22 mouse cellular contexts compared by ENCODE assay signal in the genomic region with DNA sequence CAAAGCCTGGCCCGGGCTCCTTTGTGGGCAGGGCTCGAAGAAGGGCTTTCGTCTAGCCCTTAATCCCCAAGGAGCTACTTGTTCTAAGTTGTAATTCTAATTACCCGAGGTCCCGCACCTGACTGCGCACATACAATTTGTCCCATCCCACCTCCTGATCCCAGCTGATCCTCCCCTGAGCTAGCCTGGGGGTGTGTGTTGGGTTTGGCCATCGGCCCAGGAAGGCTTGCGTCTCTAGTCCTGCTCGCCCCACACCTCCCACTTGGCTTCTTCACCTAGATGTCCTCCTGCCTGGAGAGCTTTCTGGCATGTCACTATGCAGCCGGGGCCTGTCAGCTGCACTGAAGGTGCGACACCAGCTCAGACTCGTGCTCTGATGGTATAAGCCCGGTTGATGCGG. TPM values are rescaled to one million over a fixed set of nuclear protein-coding genes. Genes with fewer than 3 reads are reported as not detected.
DNase-seq lines count a peak whose midpoint lies in the region; ATAC-seq lines count a peak whose summit lies in the region.
"Had no signal": no experiment of that assay in that cellular context is flagged by ENCODE, and none has a peak within 500 bp of the region (broad histone marks: within the 10 kb centered on the region; RNA-seq: fewer than 3 reads in every experiment).

No protein-coding gene starts in this region.

- no peak for ATAC-seq in kidney, embryonic 16.5 days (ENCODE audit: low FRiP score, low TSS enrichment)
- ATAC-seq: forebrain, embryonic 13.5 days; forebrain, embryonic 15.5 days had no signal

- no peak overlapping the region for H3K4me3 ChIP-seq in kidney, embryonic 16.5 days (ENCODE audit: low read length)
- H3K4me3 ChIP-seq: embryonic facial prominence, embryonic 13.5 days; embryonic facial prominence, embryonic 15.5 days; erythroblast, embryonic 14.5 days; forebrain, embryonic 13.5 days; forebrain, embryonic 15.5 days had no signal

- no peak overlapping the region for H3K27ac ChIP-seq in kidney, embryonic 16.5 days (ENCODE audit: low read length)
- H3K27ac ChIP-seq: embryonic facial prominence, embryonic 13.5 days; embryonic facial prominence, embryonic 15.5 days; forebrain, embryonic 13.5 days; forebrain, embryonic 15.5 days had no signal

- H3K9me3 ChIP-seq in kidney, embryonic 16.5 days (ENCODE audit: low read length), result no peaks in the 10 kb centered on the region
- H3K9me3 ChIP-seq: embryonic facial prominence, embryonic 13.5 days; embryonic facial prominence, embryonic 15.5 days; forebrain, embryonic 13.5 days; forebrain, embryonic 15.5 days had no signal

- H3K9ac ChIP-seq in kidney, embryonic 16.5 days (replicated peaks; ENCODE audit: low read length), result no peak overlapping the region
- H3K9ac ChIP-seq: embryonic facial prominence, embryonic 13.5 days; embryonic facial prominence, embryonic 15.5 days; forebrain, embryonic 13.5 days; forebrain, embryonic 15.5 days had no signal

- no peaks in the 10 kb centered on the region for H3K4me1 ChIP-seq in kidney, embryonic 16.5 days (ENCODE audit: insufficient read depth, low read length)
- H3K4me1 ChIP-seq: embryonic facial prominence, embryonic 13.5 days; embryonic facial prominence, embryonic 15.5 days; forebrain, embryonic 13.5 days; forebrain, embryonic 15.5 days had no signal

- 75% methylated on average over 14 of the region's 14 CpGs for WGBS in kidney, embryonic 16.5 days

- DNase-seq in kidney, adult 18-20 months, result peak; percentile 36
- DNase-seq in kidney, postnatal 4 days, result no peak
- peak; percentile 13 for DNase-seq in kidney, adult 9 months
- DNase-seq in fat pad, adult 2 months (ENCODE audit: extremely low read depth, low read depth, low spot score), result peak; percentile 95
- DNase-seq in gonadal fat pad, adult 2 months (ENCODE audit: low read depth), result peak; percentile 98
- no peak for DNase-seq in gastrocnemius, adult 8-10 months (ENCODE audit: low spot score in 2 of 2)
- DNase-seq: adrenal gland, adult 2 months; adrenal gland, postnatal 10 days; adrenal gland, postnatal 25 days; cerebellum, adult 11 months; cerebellum, adult 18-20 months; cerebellum, adult 8-10 months; cerebellum, adult 9-11 months; cerebellum, postnatal 14 days; cerebellum, postnatal 36 days; embryo, embryonic 11 days had no signal

- peaks cover 12% of the 10 kb centered on the region for H3K36me3 ChIP-seq in kidney, embryonic 16.5 days (ENCODE audit: insufficient read depth, low read length)
- H3K36me3 ChIP-seq: forebrain, embryonic 15.5 days had no signal

- no peak overlapping the region for H3K4me2 ChIP-seq in kidney, embryonic 16.5 days (replicated peaks; ENCODE audit: low read depth, low read length)
- H3K4me2 ChIP-seq: embryonic facial prominence, embryonic 13.5 days; embryonic facial prominence, embryonic 15.5 days; forebrain, embryonic 13.5 days; forebrain, embryonic 15.5 days had no signal

- no peaks in the 10 kb centered on the region for H3K27me3 ChIP-seq in kidney, embryonic 16.5 days (ENCODE audit: insufficient read depth, low read length)
- H3K27me3 ChIP-seq: embryonic facial prominence, embryonic 13.5 days; embryonic facial prominence, embryonic 15.5 days; forebrain, embryonic 13.5 days; forebrain, embryonic 15.5 days had no signal

RNA-seq across cellular contexts. Expression of gene Mmab, which starts 8.3 kb away (rescaled TPM):
- polyA plus RNA-seq in kidney, embryonic 16.5 days (2015; fragmentation: Nextera tagmentation; extraction: Ambion mirVana), result 35.8 and 36.9 TPM in 2 replicates
- polyA plus RNA-seq in gonadal fat pad, adult 2 months (2012; rRNA removed), result 19.0 and 22.0 TPM in 2 replicates
- total RNA-seq in gastrocnemius, adult 8-10 months (2022), result 10 to 100 TPM; 18.3 to 21.1 (median 19.5) TPM

RNA-seq across cellular contexts. Expression of gene Mvk, which starts 8.5 kb away (rescaled TPM):
- polyA plus RNA-seq in kidney, embryonic 16.5 days (2015; fragmentation: Nextera tagmentation; extraction: Ambion mirVana), result 37.2 and 39.5 TPM in 2 replicates
- 37.0 and 49.8 TPM in 2 replicates for polyA plus RNA-seq in gonadal fat pad, adult 2 months (2012; rRNA removed)
- total RNA-seq in gastrocnemius, adult 8-10 months (2022), result 10 to 100 TPM in 3 of 4 experiments, 1 to 10 TPM in 1; 9.9 to 11.0 (median 10.4) TPM

RNA-seq across cellular contexts. Expression of gene Ube3b, which starts 55.2 kb away (rescaled TPM):
- 51.5 and 54.0 TPM in 2 replicates for polyA plus RNA-seq in kidney, embryonic 16.5 days (2015; fragmentation: Nextera tagmentation; extraction: Ambion mirVana)
- 54.5 and 59.4 TPM in 2 replicates for polyA plus RNA-seq in gonadal fat pad, adult 2 months (2012; rRNA removed)
- 100 to 1,000 TPM; 129 to 147 (median 134) TPM for total RNA-seq in gastrocnemius, adult 8-10 months (2022)

RNA-seq across cellular contexts. Expression of gene Kctd10, which starts 55.3 kb away (rescaled TPM):
- 116 and 124 TPM in 2 replicates for polyA plus RNA-seq in kidney, embryonic 16.5 days (2015; fragmentation: Nextera tagmentation; extraction: Ambion mirVana)
- 68.4 and 85.6 TPM in 2 replicates for polyA plus RNA-seq in gonadal fat pad, adult 2 months (2012; rRNA removed)
- total RNA-seq in gastrocnemius, adult 8-10 months (2022), result 10 to 100 TPM; 10.2 to 16.6 (median 14.2) TPM

Comparison
In these comparisons a context has a peak if more than half of its experiments do, and no peak if none do; other contexts are left out.
1. DNase-seq: peak in kidney, adult 18-20 months (single experiment), kidney, adult 9 months (single experiment), fat pad, adult 2 months (single experiment) and gonadal fat pad, adult 2 months (single experiment); none in kidney, postnatal 4 days (0 of 2) and gastrocnemius, adult 8-10 months (0 of 2).